Mouse (Mus musculus): ENCODE data around the gene B3galt6. TPM values are rescaled to one million over a fixed set of nuclear protein-coding genes. Genes with fewer than 3 reads are reported as not detected.

Gene B3galt6
- total and polyA plus RNA-seq, 2 experiments, result 2.6 to 2.8 TPM

DNA sequence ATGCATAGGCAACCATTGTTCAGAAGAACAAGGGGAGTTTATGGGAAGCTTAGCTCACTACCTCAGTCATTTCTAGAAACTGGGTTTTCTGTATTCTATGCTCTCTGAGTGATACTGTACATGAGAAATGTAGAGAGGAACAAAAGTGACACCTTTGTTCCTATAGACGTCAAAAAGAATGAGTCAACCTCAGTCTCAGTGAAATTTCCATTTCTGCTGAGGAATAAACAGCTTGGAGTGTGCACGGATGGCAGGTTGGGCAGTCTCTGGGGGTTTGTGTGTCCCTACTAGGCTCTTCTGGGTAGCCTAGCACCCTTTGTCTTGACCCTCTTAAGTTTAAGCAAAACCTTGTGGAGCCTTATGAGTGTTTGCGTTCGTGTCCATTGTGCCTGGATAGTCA is 15.9 kb upstream of the B3galt6 start:
- no peak for DNase-seq (ENCODE audit: extremely low read depth, low read depth, low spot score)
- Histone ChIP-seq H3K79me2 (ENCODE audit: control insufficient read depth, insufficient read depth, low read length) (no peaks in the 10 kb centered on the region), H3K4me3 (ENCODE audit: insufficient read depth, low read depth, low read length) (no peak overlapping the region), H3K4me1 (ENCODE audit: control insufficient read depth, insufficient read depth, low read length) (no peaks in the 10 kb centered on the region), H3K9ac (ENCODE audit: low read depth, low read length) (no peak overlapping the region), H3K36me3 (ENCODE audit: control insufficient read depth, insufficient read depth, low read length) (peaks cover 65% of the 10 kb centered on the region), H3K27ac (replicated peaks; ENCODE audit: insufficient read depth, low read depth, low read length) (no peak overlapping the region), H3K27me3 (ENCODE audit: control insufficient read depth, insufficient read depth, low read length) (no peaks in the 10 kb centered on the region)
- TF ChIP-seq POLR2A (IDR thresholded peaks at IDR 0.05; ENCODE audit: extremely low read depth, insufficient read depth, low read length) (no peak), CTCF (IDR thresholded peaks at IDR 0.05; ENCODE audit: low read depth, low read length) (no peak)
- WGBS, result 94% methylated on average over 4 of the region's 4 CpGs

GRCm38 (mm10) chr4:156004109-156004508 is 11.7 kb upstream of the B3galt6 start:
- WGBS, result 94% methylated on average over 3 of the region's 3 CpGs
- no peak overlapping the region for H3K4me3 ChIP-seq (ENCODE audit: insufficient read depth, low read depth, low read length)
- peaks cover 74% of the 10 kb centered on the region for H3K36me3 ChIP-seq (ENCODE audit: control insufficient read depth, insufficient read depth, low read length)
- H3K27me3 ChIP-seq (ENCODE audit: control insufficient read depth, insufficient read depth, low read length), result no peaks in the 10 kb centered on the region
- H3K27ac ChIP-seq (replicated peaks; ENCODE audit: insufficient read depth, low read depth, low read length), result no peak overlapping the region
- TF ChIP-seq CTCF (IDR thresholded peaks at IDR 0.05; ENCODE audit: low read depth, low read length) (no peak), POLR2A (IDR thresholded peaks at IDR 0.05; ENCODE audit: extremely low read depth, insufficient read depth, low read length) (no peak)
- H3K79me2 ChIP-seq (ENCODE audit: control insufficient read depth, insufficient read depth, low read length), result no peaks in the 10 kb centered on the region
- H3K4me1 ChIP-seq (ENCODE audit: control insufficient read depth, insufficient read depth, low read length), result no peaks in the 10 kb centered on the region
- no peak overlapping the region for H3K9ac ChIP-seq (ENCODE audit: low read depth, low read length)
- no peak for DNase-seq (ENCODE audit: extremely low read depth, low read depth, low spot score)

- H3K27ac ChIP-seq (replicated peaks; ENCODE audit: insufficient read depth, low read depth, low read length), result peak overlapping the region; percentile 91
- peaks cover 14% of the 10 kb centered on the region; the same call in 1 of the 2 replicates for H3K79me2 ChIP-seq (ENCODE audit: control insufficient read depth, insufficient read depth, low read length)
- DNase-seq (ENCODE audit: extremely low read depth, low read depth, low spot score), result peak; percentile 15
- TF ChIP-seq CTCF (IDR thresholded peaks at IDR 0.05; ENCODE audit: low read depth, low read length) (no peak), POLR2A (IDR thresholded peaks at IDR 0.05; ENCODE audit: extremely low read depth, insufficient read depth, low read length) (no peak)
- H3K27me3 ChIP-seq (ENCODE audit: control insufficient read depth, insufficient read depth, low read length), result no peaks in the 10 kb centered on the region
- peak overlapping the region; percentile 76 for H3K4me3 ChIP-seq (ENCODE audit: insufficient read depth, low read depth, low read length)
- WGBS, result 2% methylated on average over 15 of the region's 15 CpGs
- H3K36me3 ChIP-seq (ENCODE audit: control insufficient read depth, insufficient read depth, low read length), result peaks cover 11% of the 10 kb centered on the region; the same call in 1 of the 2 replicates
- peak overlapping the region; percentile 87 for H3K9ac ChIP-seq (ENCODE audit: low read depth, low read length)
- H3K4me1 ChIP-seq (ENCODE audit: control insufficient read depth, insufficient read depth, low read length), result peaks cover 10% of the 10 kb centered on the region
These were observed 1.2 kb upstream of the B3galt6 start for GRCm38 (mm10) chr4:155993606-155994005.

DNA sequence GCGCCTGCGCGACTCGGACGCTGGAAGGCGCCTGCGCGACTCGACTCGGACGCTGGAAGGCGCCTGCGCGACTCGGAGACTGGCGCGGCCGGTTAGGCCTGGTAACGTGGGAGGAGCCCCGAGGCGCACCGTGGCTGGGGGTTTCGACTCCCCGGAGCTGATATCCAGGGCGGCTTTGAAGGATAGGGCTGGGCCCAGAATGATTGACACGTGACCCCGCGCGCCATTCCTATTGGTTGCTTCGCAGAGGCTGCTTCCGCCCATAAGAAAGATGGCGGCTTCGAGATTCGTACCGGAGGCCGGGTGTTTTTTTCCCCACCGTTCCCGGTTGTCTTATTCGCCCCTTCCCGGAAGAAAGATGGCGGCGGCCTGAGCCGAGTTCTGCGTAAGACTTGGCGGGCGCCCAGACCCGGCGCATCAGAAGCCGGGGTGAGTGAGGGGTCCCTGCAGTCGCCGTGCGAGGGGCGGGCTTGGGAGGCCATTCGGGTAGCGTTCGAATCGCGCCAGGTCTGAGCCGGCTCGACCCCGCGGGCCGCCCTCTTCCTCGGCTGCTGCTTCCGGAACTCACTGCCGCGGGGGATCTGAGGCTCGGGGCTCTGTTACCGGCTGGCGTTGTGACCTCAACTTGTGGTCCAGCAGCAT is 578 bp upstream of the B3galt6 start:
- under 1% methylated on average over 70 of the region's 70 CpGs for WGBS

GRCm38 (mm10) chr4:155991908-155992230 is 580 bp downstream of the B3galt6 start:
- no peak for DNase-seq (ENCODE audit: extremely low read depth, low read depth, low spot score)
- Histone ChIP-seq H3K27me3 (ENCODE audit: control insufficient read depth, insufficient read depth, low read length) (no peaks in the 10 kb centered on the region), H3K36me3 (ENCODE audit: control insufficient read depth, insufficient read depth, low read length) (peaks cover 4% of the 10 kb centered on the region; the same call in 1 of the 2 replicates), H3K79me2 (ENCODE audit: control insufficient read depth, insufficient read depth, low read length) (peaks cover 14% of the 10 kb centered on the region; the same call in 1 of the 2 replicates), H3K9ac (ENCODE audit: low read depth, low read length) (peak overlapping the region; percentile 93), H3K4me3 (ENCODE audit: insufficient read depth, low read depth, low read length) (peak overlapping the region; percentile 81), H3K4me1 (ENCODE audit: control insufficient read depth, insufficient read depth, low read length) (peaks cover 10% of the 10 kb centered on the region; the same call in 1 of the 2 replicates), H3K27ac (replicated peaks; ENCODE audit: insufficient read depth, low read depth, low read length) (no peak overlapping the region)
- 21% methylated on average over 37 of the region's 37 CpGs for WGBS
- no peak for TF ChIP-seq POLR2A (IDR thresholded peaks at IDR 0.05; ENCODE audit: extremely low read depth, insufficient read depth, low read length)
- TF ChIP-seq CTCF (IDR thresholded peaks at IDR 0.05; ENCODE audit: low read depth, low read length), result no peak

More for the DNA sequence above, 578 bp upstream of the B3galt6 start:
- Histone ChIP-seq H3K36me3 (ENCODE audit: control insufficient read depth, insufficient read depth, low read length) (peaks cover 9% of the 10 kb centered on the region; the same call in 1 of the 2 replicates), H3K79me2 (ENCODE audit: control insufficient read depth, insufficient read depth, low read length) (peaks cover 14% of the 10 kb centered on the region; the same call in 1 of the 2 replicates), H3K27ac (replicated peaks; ENCODE audit: insufficient read depth, low read depth, low read length) (peak overlapping the region; percentile 91), H3K27me3 (ENCODE audit: control insufficient read depth, insufficient read depth, low read length) (no peaks in the 10 kb centered on the region), H3K4me1 (ENCODE audit: control insufficient read depth, insufficient read depth, low read length) (peaks cover 10% of the 10 kb centered on the region), H3K9ac (ENCODE audit: low read depth, low read length) (peak overlapping the region; percentile 90), H3K4me3 (ENCODE audit: insufficient read depth, low read depth, low read length) (peak overlapping the region; percentile 76)
- TF ChIP-seq POLR2A (IDR thresholded peaks at IDR 0.05; ENCODE audit: extremely low read depth, insufficient read depth, low read length), result no peak
- no peak for TF ChIP-seq CTCF (IDR thresholded peaks at IDR 0.05; ENCODE audit: low read depth, low read length)
- DNase-seq (ENCODE audit: extremely low read depth, low read depth, low spot score), result peak; percentile 85

Measured in liver, adult 2 months (tissue).